Mouse (Mus musculus): Measurements from ENCODE around the gene Ppp3cb. TPM values are rescaled to one million over a fixed set of nuclear protein-coding genes. Genes with fewer than 3 reads are reported as not detected.

Gene Ppp3cb
- polyA plus RNA-seq, 1 experiment from 2014 or later = 39.0 TPM

GRCm38 (mm10) chr14:20486031-20486430 lies 60.3 kb downstream of the Ppp3cb start:
- ATAC-seq (ENCODE audit: low read depth) = no peak
- no peaks in the 10 kb centered on the region for H3K4me1 ChIP-seq (replicated peaks; ENCODE audit: control insufficient read depth, insufficient read depth, low read length)
- no peaks in the 10 kb centered on the region; the same call in 1 of the 2 replicates for H3K36me3 ChIP-seq (ENCODE audit: control insufficient read depth, insufficient read depth, low read length)
- H3K9me3 ChIP-seq (ENCODE audit: control insufficient read depth, low read length) = no peaks in the 10 kb centered on the region
- H3K4me3 ChIP-seq (ENCODE audit: low read length) = no peak overlapping the region
- H3K27ac ChIP-seq (ENCODE audit: low read length) = no peak overlapping the region
- WGBS = 93% methylated on average over 5 of the region's 5 CpGs
- no peaks in the 10 kb centered on the region for H3K27me3 ChIP-seq (ENCODE audit: control insufficient read depth, insufficient read depth, low read depth, low read length)
- no peak overlapping the region for H3K9ac ChIP-seq (ENCODE audit: low read length)
- no peak overlapping the region for H3K4me2 ChIP-seq (ENCODE audit: low read depth, low read length)

- ATAC-seq (ENCODE audit: low read depth) = no peak
- 80% methylated on average over 7 of the region's 7 CpGs for WGBS
- H3K27me3 ChIP-seq (ENCODE audit: control insufficient read depth, insufficient read depth, low read depth, low read length) = no peaks in the 10 kb centered on the region
- H3K9me3 ChIP-seq (ENCODE audit: control insufficient read depth, low read length) = no peaks in the 10 kb centered on the region
- no peak overlapping the region for H3K27ac ChIP-seq (ENCODE audit: low read length)
- H3K36me3 ChIP-seq (ENCODE audit: control insufficient read depth, insufficient read depth, low read length) = no peaks in the 10 kb centered on the region; the same call in 1 of the 2 replicates
- no peak overlapping the region for H3K4me2 ChIP-seq (ENCODE audit: low read depth, low read length)
- no peak overlapping the region for H3K9ac ChIP-seq (ENCODE audit: low read length)
- H3K4me3 ChIP-seq (ENCODE audit: low read length) = no peak overlapping the region
- peaks cover 10% of the 10 kb centered on the region; the same call in 1 of the 2 replicates for H3K4me1 ChIP-seq (replicated peaks; ENCODE audit: control insufficient read depth, insufficient read depth, low read length)
These were observed 64.2 kb downstream of the Ppp3cb start for GRCm38 (mm10) chr14:20482051-20482751.

- Histone ChIP-seq H3K4me2 (ENCODE audit: low read depth, low read length) (no peak overlapping the region), H3K27ac (ENCODE audit: low read length) (no peak overlapping the region)
- ATAC-seq (ENCODE audit: low read depth) = no peak
These were observed 65.2 kb downstream of the Ppp3cb start for GRCm38 (mm10) chr14:20481211-20481610.

GRCm38 (mm10) chr14:20480195-20480579 lies 66.2 kb downstream of the Ppp3cb start:
- Histone ChIP-seq H3K36me3 (ENCODE audit: control insufficient read depth, insufficient read depth, low read length) (no peaks in the 10 kb centered on the region; the same call in 1 of the 2 replicates), H3K9ac (ENCODE audit: low read length) (peak overlapping the region; percentile 78), H3K27me3 (ENCODE audit: control insufficient read depth, insufficient read depth, low read depth, low read length) (no peaks in the 10 kb centered on the region), H3K9me3 (ENCODE audit: control insufficient read depth, low read length) (no peaks in the 10 kb centered on the region), H3K27ac (ENCODE audit: low read length) (peak overlapping the region; percentile 73), H3K4me1 (replicated peaks; ENCODE audit: control insufficient read depth, insufficient read depth, low read length) (peaks cover 10% of the 10 kb centered on the region; the same call in 1 of the 2 replicates), H3K4me3 (ENCODE audit: low read length) (peak overlapping the region; percentile 65), H3K4me2 (ENCODE audit: low read depth, low read length) (peak overlapping the region; percentile 69)
- ATAC-seq (ENCODE audit: low read depth) = peak; percentile 16
- WGBS = 57% methylated on average over 1 of the region's 1 CpGs

More at GRCm38 (mm10) chr14:20481211-20481610, 65.2 kb downstream of the Ppp3cb start:
- Histone ChIP-seq H3K4me3 (ENCODE audit: low read length) (no peak overlapping the region), H3K9me3 (ENCODE audit: control insufficient read depth, low read length) (no peaks in the 10 kb centered on the region), H3K27me3 (ENCODE audit: control insufficient read depth, insufficient read depth, low read depth, low read length) (no peaks in the 10 kb centered on the region), H3K36me3 (ENCODE audit: control insufficient read depth, insufficient read depth, low read length) (no peaks in the 10 kb centered on the region; the same call in 1 of the 2 replicates), H3K4me1 (replicated peaks; ENCODE audit: control insufficient read depth, insufficient read depth, low read length) (peaks cover 10% of the 10 kb centered on the region; the same call in 1 of the 2 replicates), H3K9ac (ENCODE audit: low read length) (no peak overlapping the region)
- 24% methylated on average over 5 of the region's 5 CpGs for WGBS

- under 1% methylated on average over 48 of the region's 48 CpGs for WGBS
- peak within 1 kb of the TSS; percentile 69 for H3K4me2 ChIP-seq (ENCODE audit: low read depth, low read length)
These were observed 66.8 kb downstream of the Ppp3cb start, which contains the start of gene Anxa7 for GRCm38 (mm10) chr14:20479291-20480194. Gene Anxa7 (minus strand): TSS chr14:20480133.

GRCm38 (mm10) chr14:20478801-20479200 lies 67.6 kb downstream of the Ppp3cb start:
- Histone ChIP-seq H3K27ac (ENCODE audit: low read length) (peak overlapping the region; percentile 73), H3K27me3 (ENCODE audit: control insufficient read depth, insufficient read depth, low read depth, low read length) (no peaks in the 10 kb centered on the region), H3K4me1 (replicated peaks; ENCODE audit: control insufficient read depth, insufficient read depth, low read length) (peaks cover 10% of the 10 kb centered on the region; the same call in 1 of the 2 replicates), H3K36me3 (ENCODE audit: control insufficient read depth, insufficient read depth, low read length) (no peaks in the 10 kb centered on the region), H3K9ac (ENCODE audit: low read length) (peak overlapping the region; percentile 78), H3K4me3 (ENCODE audit: low read length) (peak overlapping the region; percentile 65), H3K9me3 (ENCODE audit: control insufficient read depth, low read length) (no peaks in the 10 kb centered on the region), H3K4me2 (ENCODE audit: low read depth, low read length) (peak overlapping the region; percentile 69)
- 10% methylated on average over 7 of the region's 7 CpGs for WGBS
- peak; percentile 46; the same call in 1 of the 2 replicates for ATAC-seq (ENCODE audit: low read depth)

More at GRCm38 (mm10) chr14:20479291-20480194, 66.8 kb downstream of the Ppp3cb start, which contains the start of gene Anxa7:
- no peaks in the 10 kb centered on the region; the same call in 1 of the 2 replicates for H3K36me3 ChIP-seq (ENCODE audit: control insufficient read depth, insufficient read depth, low read length)
- H3K9ac ChIP-seq (ENCODE audit: low read length) = peak within 1 kb of the TSS; percentile 78
- H3K4me3 ChIP-seq (ENCODE audit: low read length) = peak within 1 kb of the TSS; percentile 65
- H3K27ac ChIP-seq (ENCODE audit: low read length) = peak within 1 kb of the TSS; percentile 73
- H3K9me3 ChIP-seq (ENCODE audit: control insufficient read depth, low read length) = no peaks in the 10 kb centered on the region
- H3K4me1 ChIP-seq (replicated peaks; ENCODE audit: control insufficient read depth, insufficient read depth, low read length) = peaks cover 10% of the 10 kb centered on the region; the same call in 1 of the 2 replicates
- H3K27me3 ChIP-seq (ENCODE audit: control insufficient read depth, insufficient read depth, low read depth, low read length) = no peaks in the 10 kb centered on the region
- ATAC-seq (ENCODE audit: low read depth) = peak; percentile 94

- Histone ChIP-seq H3K4me2 (ENCODE audit: low read depth, low read length) (peak overlapping the region; percentile 69), H3K9ac (ENCODE audit: low read length) (no peak overlapping the region), H3K4me3 (ENCODE audit: low read length) (peak overlapping the region; percentile 65), H3K27ac (ENCODE audit: low read length) (0 out of 2 replicates have a peak overlapping the region, but pooled peaks have one; percentile 29), H3K27me3 (ENCODE audit: control insufficient read depth, insufficient read depth, low read depth, low read length) (no peaks in the 10 kb centered on the region), H3K36me3 (ENCODE audit: control insufficient read depth, insufficient read depth, low read length) (no peaks in the 10 kb centered on the region), H3K9me3 (ENCODE audit: control insufficient read depth, low read length) (no peaks in the 10 kb centered on the region), H3K4me1 (replicated peaks; ENCODE audit: control insufficient read depth, insufficient read depth, low read length) (peaks cover 10% of the 10 kb centered on the region; the same call in 1 of the 2 replicates)
- 24% methylated on average over 3 of the region's 3 CpGs for WGBS
- ATAC-seq (ENCODE audit: low read depth) = no peak
These were observed 68.0 kb downstream of the Ppp3cb start for GRCm38 (mm10) chr14:20478385-20478784.

GRCm38 (mm10) chr14:20477261-20478025 lies 68.9 kb downstream of the Ppp3cb start:
- Histone ChIP-seq H3K4me3 (ENCODE audit: low read length) (no peak overlapping the region), H3K4me2 (ENCODE audit: low read depth, low read length) (no peak overlapping the region), H3K36me3 (ENCODE audit: control insufficient read depth, insufficient read depth, low read length) (0 out of 2 replicates have a peak, but pooled peaks cover 4% of the 10 kb centered on the region), H3K4me1 (replicated peaks; ENCODE audit: control insufficient read depth, insufficient read depth, low read length) (peaks cover 10% of the 10 kb centered on the region; the same call in 1 of the 2 replicates), H3K9me3 (ENCODE audit: control insufficient read depth, low read length) (no peaks in the 10 kb centered on the region), H3K27me3 (ENCODE audit: control insufficient read depth, insufficient read depth, low read depth, low read length) (no peaks in the 10 kb centered on the region), H3K9ac (ENCODE audit: low read length) (no peak overlapping the region), H3K27ac (ENCODE audit: low read length) (no peak overlapping the region)
- 70% methylated on average over 4 of the region's 4 CpGs for WGBS
- no peak for ATAC-seq (ENCODE audit: low read depth)
